Mouse (Mus musculus) intestine, embryonic 14.5 days (tissue): ENCODE measurements around the gene 1110032F04Rik. TPM values are rescaled to one million over a fixed set of nuclear protein-coding genes. Genes with fewer than 3 reads are reported as not detected.
A peak's percentile ranks its signal among the peaks of the same experiment; 100 is the strongest.

ENCODE experiments used
- ATAC-seq: fragments of 200-750 bp; cut with Nextera tagmentation; replicated peaks from 2 replicates; pipeline ENCODE4 v1.8.0; 2017; ENCODE audit warnings: low read depth, moderate number of reproducible peaks, moderate TSS enrichment, moderate library complexity; ENCODE audit not compliant: low FRiP score, low TSS enrichment
- DNase-seq: peaks from one replicate; pipeline ENCODE4 v3.0.0-alpha.2; 2018; ENCODE audit warnings: low spot score
- H3K27ac ChIP-seq: fragments of 300-500 bp; sonication (generic); 2 replicates; pipeline ENCODE4 v1.5.1; 2014; ENCODE audit warnings: low read depth, mild to moderate bottlenecking, control low read depth
- H3K27me3 ChIP-seq: fragments of 300-500 bp; sonication (generic); replicated peaks from 2 replicates; pipeline ENCODE4 v1.6.1; 2014; ENCODE audit warnings: low read length, control low read depth; ENCODE audit not compliant: control insufficient read depth, insufficient read depth
- H3K36me3 ChIP-seq: fragments of 300-500 bp; sonication (generic); 2 replicates; pipeline ENCODE4 v1.6.1; 2014; ENCODE audit warnings: low read length, control low read depth; ENCODE audit not compliant: control insufficient read depth, insufficient read depth
- H3K4me1 ChIP-seq: fragments of 300-500 bp; sonication (generic); replicated peaks from 2 replicates; pipeline ENCODE4 v1.6.1; 2014; ENCODE audit warnings: low read length, control low read depth, mixed read lengths; ENCODE audit not compliant: control insufficient read depth, insufficient read depth
- H3K4me2 ChIP-seq: fragments of 300-500 bp; sonication (generic); 2 replicates; pipeline ENCODE4 v1.6.1; 2014; ENCODE audit warnings: low read length
- H3K4me3 ChIP-seq: fragments of 300-500 bp; sonication (generic); 2 replicates; pipeline ENCODE4 v1.5.1; 2014; ENCODE audit warnings: low read depth, low read length, control low read depth, mixed read lengths
- H3K9ac ChIP-seq: fragments of 300-500 bp; sonication (generic); 2 replicates; pipeline ENCODE4 v1.6.1; 2014; ENCODE audit warnings: mild to moderate bottlenecking, low read length
- H3K9me3 ChIP-seq: fragments of 300-500 bp; sonication (generic); 2 replicates; pipeline ENCODE4 v1.6.1; 2016; ENCODE audit warnings: low read length, control low read depth; ENCODE audit not compliant: control insufficient read depth
- WGBS: fragments of 180-500 bp; shearing (Covaris S2); extraction: QIAGEN DNeasy Blood & Tissue Kit; methylation state at CpG from one replicate; pipeline ENCODE4 v1.1.7; 2014; 5-methylcytosine and 5-hydroxymethylcytosine counted together
- polyA plus RNA-seq: library from polyadenylated mRNA; unstranded; fragments of >200 nt; fragmentation: Nextera tagmentation; extraction: Ambion mirVana; gene quantifications from 2 replicates; pipeline ENCODE4 v1.2.1, GENCODE M21; 2014

The 1110032F04Rik gene
- polyA plus RNA-seq, 1 experiment from 2014 or later = 2.0 TPM

DNA sequence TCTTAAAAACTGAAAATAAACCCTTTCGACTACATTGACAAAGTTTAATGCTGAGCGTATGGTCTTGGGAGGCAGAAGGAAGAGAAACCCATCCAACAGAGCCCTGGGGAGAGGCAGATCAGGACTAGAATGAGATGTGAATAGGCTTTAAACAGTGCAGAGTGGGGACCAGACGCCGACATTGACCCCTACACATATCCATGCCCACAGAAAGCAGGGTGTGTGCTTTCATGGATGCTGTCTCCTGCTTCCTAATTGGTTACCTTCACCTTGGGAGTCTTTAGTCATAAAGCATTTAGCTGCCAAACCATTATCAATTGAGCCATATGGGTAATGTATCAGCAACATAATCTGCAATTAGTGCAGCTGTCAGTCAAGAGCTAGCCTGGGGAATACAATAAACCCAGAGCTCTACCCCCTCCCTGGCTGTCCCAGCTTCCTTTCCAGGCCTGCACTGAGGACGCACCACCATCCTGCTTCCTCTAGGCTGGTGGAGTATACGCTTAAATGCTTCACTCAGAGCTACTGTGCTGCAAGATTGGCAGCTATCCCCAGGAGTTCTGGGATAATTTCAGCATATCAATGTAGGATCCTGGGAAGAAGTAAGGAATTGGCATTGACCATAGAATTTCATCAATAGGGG is 32.4 kb upstream of the 1110032F04Rik start:
- ATAC-seq = no peak
- no peak overlapping the region for H3K27ac ChIP-seq
- H3K4me3 ChIP-seq = no peak overlapping the region
- H3K9me3 ChIP-seq = no peaks in the 10 kb centered on the region
- no peak overlapping the region for H3K9ac ChIP-seq
- H3K36me3 ChIP-seq = no peaks in the 10 kb centered on the region
- no peak for DNase-seq
- H3K4me2 ChIP-seq = no peak overlapping the region
- no peaks in the 10 kb centered on the region for H3K27me3 ChIP-seq
- WGBS = 87% methylated on average over 6 of the region's 6 CpGs
- no peaks in the 10 kb centered on the region for H3K4me1 ChIP-seq

DNA sequence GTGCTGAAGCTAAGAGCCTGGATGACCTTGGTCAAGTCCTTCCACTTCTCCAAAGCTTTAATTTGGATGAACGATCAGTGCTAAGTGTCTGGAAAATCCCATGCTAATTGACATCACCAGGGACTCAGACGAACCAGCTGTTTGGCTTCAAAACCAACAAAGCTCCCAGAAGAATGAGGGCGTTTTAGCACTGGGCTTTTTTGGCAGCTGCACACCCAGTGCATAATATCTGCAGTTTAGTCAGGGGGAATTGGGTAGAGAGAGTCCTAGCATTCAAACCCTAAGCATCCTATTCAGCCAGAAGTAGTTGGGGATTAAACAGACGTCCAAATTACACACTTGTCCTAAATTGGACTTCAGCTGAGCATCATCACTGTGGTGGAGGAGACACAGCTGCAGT is 29.2 kb upstream of the 1110032F04Rik start:
- no peak overlapping the region for H3K9ac ChIP-seq
- no peak overlapping the region for H3K4me3 ChIP-seq
- ATAC-seq (no peak), DNase-seq (no peak)
- WGBS = 57% methylated on average over 4 of the region's 4 CpGs
- H3K4me2 ChIP-seq = no peak overlapping the region
- no peaks in the 10 kb centered on the region for H3K9me3 ChIP-seq
- no peaks in the 10 kb centered on the region for H3K36me3 ChIP-seq
- H3K4me1 ChIP-seq = no peaks in the 10 kb centered on the region
- no peaks in the 10 kb centered on the region for H3K27me3 ChIP-seq
- H3K27ac ChIP-seq = no peak overlapping the region

DNA sequence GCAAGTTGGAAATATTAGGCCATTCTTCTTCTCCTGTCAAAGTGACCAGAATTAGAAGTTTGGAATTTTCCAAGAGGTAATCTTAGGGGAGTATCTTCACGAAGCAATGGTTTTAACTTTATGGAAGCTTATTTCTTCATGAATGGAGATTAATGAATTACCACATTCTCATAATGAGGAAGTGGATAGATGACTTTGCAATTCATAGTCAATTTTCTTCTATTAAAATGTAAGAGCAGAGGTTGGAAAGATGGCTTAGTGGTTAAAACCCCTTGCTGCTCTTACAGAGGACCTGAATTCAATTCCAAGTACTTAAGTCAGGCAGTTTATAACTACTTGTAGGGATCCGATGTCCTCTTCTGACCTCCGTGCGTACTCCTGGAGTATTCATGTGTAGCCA is 25.4 kb upstream of the 1110032F04Rik start:
- no peak overlapping the region for H3K9ac ChIP-seq
- H3K27me3 ChIP-seq = no peaks in the 10 kb centered on the region
- H3K4me3 ChIP-seq = no peak overlapping the region
- WGBS = 95% methylated on average over 4 of the region's 4 CpGs
- no peaks in the 10 kb centered on the region for H3K4me1 ChIP-seq
- no peak overlapping the region for H3K4me2 ChIP-seq
- ATAC-seq (no peak), DNase-seq (no peak)
- no peak overlapping the region for H3K27ac ChIP-seq
- H3K36me3 ChIP-seq = no peaks in the 10 kb centered on the region
- H3K9me3 ChIP-seq = no peaks in the 10 kb centered on the region

DNA sequence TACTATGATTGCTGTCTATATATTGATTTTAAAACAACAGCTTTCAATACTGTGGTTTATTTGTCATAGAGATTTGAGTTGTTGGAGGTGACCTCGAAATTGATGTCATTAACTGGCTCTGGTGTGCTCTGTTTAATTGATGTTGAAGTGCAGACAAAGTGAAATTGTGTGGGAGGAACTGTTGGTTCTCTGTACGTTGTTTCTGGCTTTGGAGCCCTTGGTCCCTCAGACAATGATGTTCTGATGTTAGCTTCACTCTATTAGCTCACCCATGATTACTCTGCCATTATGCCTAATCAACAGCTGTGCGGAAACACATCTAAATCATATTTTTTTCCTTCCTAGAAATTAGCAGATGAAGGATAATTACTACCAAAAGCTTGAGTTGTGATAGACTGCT is 21.1 kb upstream of the 1110032F04Rik start:
- H3K36me3 ChIP-seq = no peaks in the 10 kb centered on the region

DNA sequence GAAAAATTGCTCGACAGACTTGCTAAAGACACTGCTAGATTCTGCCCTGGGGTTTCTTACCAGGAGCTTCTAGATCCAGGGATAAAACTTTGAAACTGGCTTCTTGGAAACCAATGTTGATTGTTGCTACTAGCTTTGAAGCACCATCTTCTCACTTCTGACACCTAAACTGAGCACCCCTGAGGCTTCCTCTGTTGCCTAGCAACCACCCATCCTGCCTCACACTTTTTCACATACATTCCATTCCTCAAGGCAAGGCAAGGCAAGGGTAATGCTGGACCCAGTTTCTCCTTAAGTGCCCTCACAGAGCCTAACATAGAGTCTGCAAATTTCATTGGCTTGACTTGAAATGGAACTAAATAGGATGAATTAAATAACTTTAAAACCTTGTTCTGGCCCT is 17.0 kb upstream of the 1110032F04Rik start:
- no peak overlapping the region for H3K27ac ChIP-seq
- H3K27me3 ChIP-seq = no peaks in the 10 kb centered on the region
- H3K36me3 ChIP-seq = no peaks in the 10 kb centered on the region
- no peak overlapping the region for H3K9ac ChIP-seq
- H3K4me1 ChIP-seq = no peaks in the 10 kb centered on the region
- H3K9me3 ChIP-seq = no peaks in the 10 kb centered on the region
- H3K4me2 ChIP-seq = no peak overlapping the region
- ATAC-seq = no peak
- 66% methylated on average over 1 of the region's 1 CpGs for WGBS
- no peak overlapping the region for H3K4me3 ChIP-seq
- no peak for DNase-seq

More for the DNA sequence above, 21.1 kb upstream of the 1110032F04Rik start:
- Histone ChIP-seq H3K9ac (no peak overlapping the region), H3K4me3 (no peak overlapping the region), H3K27me3 (no peaks in the 10 kb centered on the region), H3K4me2 (no peak overlapping the region), H3K27ac (no peak overlapping the region), H3K4me1 (no peaks in the 10 kb centered on the region), H3K9me3 (no peaks in the 10 kb centered on the region)
- 61% methylated on average over 3 of the region's 3 CpGs for WGBS
- DNase-seq = no peak
- ATAC-seq = no peak

DNA sequence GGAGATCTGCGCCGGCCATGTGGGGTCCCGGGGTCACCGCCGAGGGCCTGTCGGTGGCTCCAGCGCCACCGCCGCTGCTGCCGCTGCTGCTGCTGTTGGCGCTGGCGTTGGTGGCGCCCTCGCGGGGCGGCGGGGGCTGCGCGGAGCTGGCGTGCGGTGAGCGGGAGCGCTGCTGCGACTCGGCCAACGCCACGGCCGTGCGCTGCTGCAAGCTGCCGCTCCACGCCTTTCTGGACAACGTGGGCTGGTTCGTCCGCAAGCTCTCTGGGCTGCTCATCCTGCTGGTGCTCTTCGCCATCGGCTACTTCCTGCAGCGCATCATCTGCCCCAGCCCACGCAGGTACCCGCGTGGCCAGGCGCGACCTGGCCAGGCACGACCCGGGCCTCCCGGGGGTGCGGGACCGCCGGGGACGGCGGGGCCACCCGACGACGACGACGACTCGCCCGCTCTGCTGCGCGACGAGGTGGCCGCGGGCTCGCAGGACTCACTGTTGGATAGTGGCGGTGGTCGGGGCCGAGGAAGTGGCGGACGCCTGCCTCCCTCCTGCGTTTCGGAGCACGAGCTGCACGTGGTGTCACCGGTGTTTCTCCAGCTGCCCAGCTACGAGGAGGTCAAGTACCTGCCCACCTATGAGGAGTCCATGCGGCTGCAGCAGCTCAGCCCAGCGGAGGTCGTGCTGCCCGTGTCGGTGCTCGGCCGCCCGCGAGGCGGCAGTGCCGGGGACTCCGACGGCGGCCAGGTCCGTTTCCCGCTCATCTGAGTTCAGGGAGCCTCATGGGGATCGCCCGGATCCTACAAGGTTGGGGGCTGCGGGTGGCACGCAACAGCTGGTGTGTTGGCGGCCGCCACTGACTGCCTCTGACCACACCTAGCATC is 543 bp downstream of the 1110032F04Rik start:
- peak overlapping the region; percentile 56 for H3K4me3 ChIP-seq
- no peak overlapping the region for H3K27ac ChIP-seq
- no peaks in the 10 kb centered on the region for H3K36me3 ChIP-seq
- H3K4me2 ChIP-seq = peak overlapping the region; percentile 99
- H3K9me3 ChIP-seq = no peaks in the 10 kb centered on the region
- H3K4me1 ChIP-seq = no peaks in the 10 kb centered on the region
- under 1% methylated on average over 90 of the region's 96 CpGs for WGBS
- ATAC-seq (peak; percentile 85), DNase-seq (peak; percentile 82)
- peaks cover 39% of the 10 kb centered on the region for H3K27me3 ChIP-seq
- H3K9ac ChIP-seq = peak overlapping the region; percentile 45

DNA sequence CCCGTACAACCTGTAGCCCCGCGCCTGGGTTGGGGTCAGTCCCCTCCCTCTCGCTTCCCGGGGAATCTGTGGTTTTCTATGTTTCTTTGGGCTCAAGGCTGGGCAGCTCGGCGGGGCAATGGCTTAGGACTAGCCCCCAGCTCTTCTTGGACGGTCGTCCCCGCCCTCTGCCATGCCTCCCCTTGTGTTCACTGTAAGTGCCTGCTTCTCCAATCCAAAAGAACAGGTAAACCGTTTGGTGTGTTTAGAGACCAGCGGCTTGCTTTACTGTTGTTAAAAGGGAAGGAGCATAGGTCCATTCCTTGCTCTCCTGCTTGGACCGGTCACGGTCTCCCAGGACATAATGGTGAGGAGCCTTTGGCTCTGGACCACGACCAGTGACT is 1.2 kb downstream of the 1110032F04Rik start:
- H3K9ac ChIP-seq = 0 out of 2 replicates have a peak overlapping the region, but pooled peaks have one; percentile 45
- peak overlapping the region; percentile 56 for H3K4me3 ChIP-seq
- ATAC-seq (no peak), DNase-seq (no peak)
- no peaks in the 10 kb centered on the region for H3K36me3 ChIP-seq
- H3K27ac ChIP-seq = no peak overlapping the region
- peaks cover 39% of the 10 kb centered on the region for H3K27me3 ChIP-seq
- WGBS = 4% methylated on average over 15 of the region's 15 CpGs
- no peaks in the 10 kb centered on the region for H3K4me1 ChIP-seq
- no peaks in the 10 kb centered on the region for H3K9me3 ChIP-seq
- peak overlapping the region; percentile 99 for H3K4me2 ChIP-seq

DNA sequence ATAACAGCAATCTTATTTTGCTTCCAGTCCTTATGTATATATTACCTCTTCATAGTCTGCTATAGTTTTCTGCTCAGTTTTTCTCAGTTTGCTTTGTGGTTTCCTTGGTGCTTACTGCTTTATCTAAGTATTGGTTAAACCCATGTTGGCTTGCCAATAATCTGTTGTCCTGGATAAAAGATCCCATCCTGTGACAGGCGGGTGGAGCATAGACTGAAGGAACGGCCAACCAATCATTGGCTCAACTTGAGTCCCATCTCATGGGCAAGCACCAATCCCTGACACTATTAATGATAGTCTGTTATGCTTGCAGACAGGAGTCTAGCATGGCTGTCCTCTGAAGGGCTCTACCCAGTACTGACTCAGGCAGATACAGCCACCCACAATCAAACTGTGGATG is 4.7 kb downstream of the 1110032F04Rik start:
- no peak overlapping the region for H3K4me3 ChIP-seq
- no peaks in the 10 kb centered on the region for H3K36me3 ChIP-seq
- no peaks in the 10 kb centered on the region for H3K9me3 ChIP-seq
- peaks cover 23% of the 10 kb centered on the region for H3K27me3 ChIP-seq
- H3K4me2 ChIP-seq = no peak overlapping the region
- 83% methylated on average over 2 of the region's 2 CpGs for WGBS
- no peak overlapping the region for H3K27ac ChIP-seq
- ATAC-seq (no peak), DNase-seq (no peak)
- no peaks in the 10 kb centered on the region for H3K4me1 ChIP-seq
- no peak overlapping the region for H3K9ac ChIP-seq
